Mouse (Mus musculus) brain, embryonic 14.5 days (tissue): Measurements from ENCODE around the gene Scfd2.

Experiments
- CTCF ChIP-seq: fragments of 200-500 bp; IDR thresholded peaks from 2 replicates; pipeline ENCODE4 v1.5.1; 2012; ENCODE audit warnings: inconsistent platforms, mild to moderate bottlenecking, moderate library complexity, borderline replicate concordance; ENCODE audit not compliant: insufficient read depth, insufficient read length; ENCODE audit errors: extremely low read depth
- POLR2A ChIP-seq: fragments of 200-500 bp; IDR thresholded peaks from 2 replicates; pipeline ENCODE4 v1.6.1; 2012; ENCODE audit warnings: mild to moderate bottlenecking, inconsistent platforms, borderline replicate concordance; ENCODE audit not compliant: poor library complexity, insufficient read depth, insufficient read length, severe bottlenecking; ENCODE audit errors: extremely low read depth

GRCm38 (mm10) chr5:74166642-74167041, 364.9 kb downstream of the Scfd2 start:
- TF ChIP-seq POLR2A (no peak), CTCF (no peak)
